Mouse (Mus musculus): ENCODE data around the gene Retreg3.
A peak's percentile ranks its signal among the peaks of the same experiment; 100 is the strongest.

DNA sequence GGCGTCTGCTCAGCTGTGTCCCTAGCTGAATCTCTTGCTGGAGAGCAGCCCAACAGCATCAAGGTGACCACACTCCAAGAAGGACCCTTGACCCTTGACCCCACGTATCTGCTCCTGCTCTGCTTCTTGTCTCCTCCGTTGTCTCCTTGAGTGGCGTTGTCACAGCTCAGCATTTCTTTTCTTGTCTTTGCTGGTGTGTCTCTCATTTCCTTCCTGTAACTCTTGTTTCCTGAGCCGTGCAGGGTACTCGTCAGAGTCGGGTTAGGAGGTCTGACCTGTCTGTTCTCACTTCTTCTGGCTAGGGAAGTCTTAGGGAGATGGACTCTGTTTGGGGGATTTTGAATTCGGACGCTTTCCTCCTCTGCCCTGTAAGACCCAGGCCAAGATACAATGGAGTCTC lies 73.3 kb downstream of the Retreg3 start:
- TF ChIP-seq CTCF (IDR thresholded peaks at IDR 0.05; ENCODE audit: borderline replicate concordance, control insufficient read depth, extremely low read depth, insufficient read depth, low read length, poor library complexity) (no peak), POLR2A (IDR thresholded peaks at IDR 0.05; ENCODE audit: control insufficient read depth, extremely low read depth, insufficient read depth, low read length, poor library complexity) (peak; percentile 35; the same call in 1 of the 2 replicates)
